Mouse (Mus musculus): Measurements from ENCODE around the gene Itgb2. TPM values are rescaled to one million over a fixed set of nuclear protein-coding genes. Genes with fewer than 3 reads are reported as not detected.

Gene Itgb2
- polyA plus RNA-seq, 1 experiment from 2014 or later, result 1.5 TPM

DNA sequence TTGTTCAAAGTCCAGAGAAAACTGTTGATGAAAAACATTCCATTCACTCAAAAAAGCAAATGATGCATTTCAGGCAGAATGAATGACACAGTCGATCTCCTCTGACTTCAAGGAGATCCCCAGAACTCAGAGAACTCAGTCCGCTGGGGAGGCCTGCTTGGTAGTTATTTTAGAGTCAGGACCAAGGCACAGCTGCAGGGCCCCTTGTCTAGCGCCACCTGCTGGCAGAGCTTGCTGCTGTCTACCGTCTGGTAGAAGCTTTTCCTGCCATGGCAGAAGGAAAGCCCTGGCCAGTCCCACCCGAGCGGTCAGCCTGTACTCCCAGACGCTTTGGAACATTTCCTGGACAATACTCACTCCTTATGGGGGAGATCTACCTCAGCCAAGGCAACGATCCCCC lies 36.6 kb downstream of the Itgb2 start:
- H3K4me1 ChIP-seq (ENCODE audit: control insufficient read depth in 2 of 2, insufficient read depth in 2 of 2, low read length in 2 of 2), result no peaks in the 10 kb centered on the region; a peak in 1 of 4 replicates
- no peak overlapping the region for H3K9ac ChIP-seq (ENCODE audit: low read length)
- no peaks in the 10 kb centered on the region for H3K27me3 ChIP-seq (ENCODE audit: control insufficient read depth, insufficient read depth, low read length)
- 20% methylated on average over 8 of the region's 8 CpGs for WGBS
- no peak for ATAC-seq (ENCODE audit: insufficient number of reproducible peaks, insufficient read depth, low FRiP score, low read depth)
- H3K36me3 ChIP-seq (ENCODE audit: control insufficient read depth, insufficient read depth, low read length), result no peaks in the 10 kb centered on the region
- no peak overlapping the region for H3K4me3 ChIP-seq (ENCODE audit: control insufficient read depth in 1 of 2, insufficient read depth in 1 of 2, low read depth in 1 of 2, low read length in 2 of 2)
- H3K4me2 ChIP-seq (ENCODE audit: low read length), result no peak overlapping the region
- H3K9me3 ChIP-seq (ENCODE audit: control insufficient read depth, low read length), result no peaks in the 10 kb centered on the region
- no peak overlapping the region for H3K27ac ChIP-seq (replicated peaks in 1 of 2; ENCODE audit: control insufficient read depth in 1 of 2, insufficient read depth in 1 of 2, low read depth in 2 of 2, low read length in 2 of 2)

DNA sequence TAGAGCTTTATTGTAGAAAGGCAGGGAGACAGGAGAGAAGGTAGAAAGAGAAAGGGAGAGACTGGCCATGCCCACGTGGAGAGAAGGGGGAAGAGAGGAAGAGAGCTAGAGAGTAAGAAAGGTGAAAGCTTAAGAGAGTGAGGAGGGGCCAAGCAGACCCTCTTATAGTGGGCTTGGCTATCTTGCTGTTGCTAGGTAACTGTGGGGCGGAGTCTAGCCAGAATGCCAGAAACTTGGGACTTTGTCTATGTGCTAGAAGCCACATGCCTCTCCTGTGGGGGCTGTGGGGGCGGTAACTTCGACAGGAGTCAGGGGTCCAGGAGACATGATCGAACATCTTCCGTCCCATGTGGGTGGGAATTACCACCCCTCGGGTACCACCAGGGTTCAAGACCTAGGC lies 39.4 kb downstream of the Itgb2 start:
- no peak for ATAC-seq (ENCODE audit: insufficient number of reproducible peaks, insufficient read depth, low FRiP score, low read depth)

DNA sequence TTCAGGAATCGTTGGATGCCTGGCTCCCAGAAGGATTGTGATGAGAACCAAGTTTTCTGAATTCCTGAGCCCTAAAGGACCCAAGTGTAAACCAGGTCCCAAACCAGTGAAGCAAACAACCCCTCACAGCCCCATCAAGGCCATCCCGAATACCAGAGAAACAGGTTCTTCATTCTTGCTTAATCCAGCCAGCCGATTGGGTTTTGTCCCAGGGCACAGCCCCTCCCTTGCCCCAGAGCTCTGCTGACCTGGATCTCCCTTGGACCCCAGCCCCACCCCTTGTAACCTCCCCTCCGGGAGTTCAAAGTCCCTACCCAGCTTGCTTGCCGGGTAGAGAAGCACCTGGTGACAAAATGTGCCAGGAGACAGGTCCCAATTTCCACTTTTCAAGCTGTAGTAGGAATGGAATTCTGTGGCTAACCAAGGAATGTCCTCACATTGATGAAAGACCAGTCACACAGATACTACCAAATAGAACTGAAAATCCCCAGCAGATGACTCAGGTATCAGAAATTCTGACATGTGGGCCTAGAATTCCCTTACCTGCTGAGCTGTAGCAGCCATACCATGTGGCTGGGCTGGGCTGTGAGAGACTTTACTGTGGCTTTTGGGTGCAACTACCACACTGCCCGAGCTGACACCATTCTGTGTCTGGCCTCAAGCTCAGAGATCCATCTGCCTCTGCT lies 40.1 kb downstream of the Itgb2 start:
- Histone ChIP-seq H3K27ac (replicated peaks in 1 of 2; ENCODE audit: control insufficient read depth in 1 of 2, insufficient read depth in 1 of 2, low read depth in 2 of 2, low read length in 2 of 2) (no peak overlapping the region), H3K4me2 (ENCODE audit: low read length) (no peak overlapping the region), H3K4me3 (ENCODE audit: control insufficient read depth in 1 of 2, insufficient read depth in 1 of 2, low read depth in 1 of 2, low read length in 2 of 2) (no peak overlapping the region), H3K36me3 (ENCODE audit: control insufficient read depth, insufficient read depth, low read length) (no peaks in the 10 kb centered on the region), H3K4me1 (ENCODE audit: control insufficient read depth in 2 of 2, insufficient read depth in 2 of 2, low read length in 2 of 2) (no peaks in the 10 kb centered on the region; a peak in 1 of 4 replicates), H3K9me3 (ENCODE audit: control insufficient read depth, low read length) (no peaks in the 10 kb centered on the region), H3K9ac (ENCODE audit: low read length) (no peak overlapping the region), H3K27me3 (ENCODE audit: control insufficient read depth, insufficient read depth, low read length) (no peaks in the 10 kb centered on the region)
- WGBS, result 41% methylated on average over 6 of the region's 6 CpGs
- no peak for ATAC-seq (ENCODE audit: insufficient number of reproducible peaks, insufficient read depth, low FRiP score, low read depth)

More for the DNA sequence above, 39.4 kb downstream of the Itgb2 start:
- no peak overlapping the region for H3K9ac ChIP-seq (ENCODE audit: low read length)
- H3K4me2 ChIP-seq (ENCODE audit: low read length), result no peak overlapping the region
- no peaks in the 10 kb centered on the region for H3K36me3 ChIP-seq (ENCODE audit: control insufficient read depth, insufficient read depth, low read length)
- WGBS, result 37% methylated on average over 7 of the region's 7 CpGs
- no peaks in the 10 kb centered on the region; a peak in 1 of 4 replicates for H3K4me1 ChIP-seq (ENCODE audit: control insufficient read depth in 2 of 2, insufficient read depth in 2 of 2, low read length in 2 of 2)
- no peak overlapping the region for H3K4me3 ChIP-seq (ENCODE audit: control insufficient read depth in 1 of 2, insufficient read depth in 1 of 2, low read depth in 1 of 2, low read length in 2 of 2)
- H3K9me3 ChIP-seq (ENCODE audit: control insufficient read depth, low read length), result no peaks in the 10 kb centered on the region
- no peak overlapping the region for H3K27ac ChIP-seq (replicated peaks in 1 of 2; ENCODE audit: control insufficient read depth in 1 of 2, insufficient read depth in 1 of 2, low read depth in 2 of 2, low read length in 2 of 2)
- H3K27me3 ChIP-seq (ENCODE audit: control insufficient read depth, insufficient read depth, low read length), result no peaks in the 10 kb centered on the region

DNA sequence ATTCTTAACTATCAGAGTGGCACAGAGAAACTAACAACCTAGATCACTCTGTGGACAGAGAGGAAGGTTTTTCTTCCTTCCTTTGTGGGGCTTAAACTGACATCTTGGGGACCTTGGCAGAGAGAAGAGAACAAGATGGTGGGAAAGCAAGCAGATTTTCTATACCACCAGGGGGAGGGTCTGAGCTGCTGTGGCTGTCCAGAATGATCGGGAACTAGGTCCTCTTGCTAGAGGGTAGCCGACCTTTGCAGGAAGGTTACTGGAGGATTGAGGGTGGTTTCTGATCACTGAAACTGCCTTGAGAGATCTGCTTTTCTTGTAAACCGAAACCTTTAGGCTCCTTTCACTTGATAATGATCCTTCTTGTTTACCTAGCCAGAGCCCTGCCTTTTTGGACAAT lies 42.2 kb downstream of the Itgb2 start:
- Histone ChIP-seq H3K27ac (replicated peaks in 1 of 2; ENCODE audit: control insufficient read depth in 1 of 2, insufficient read depth in 1 of 2, low read depth in 2 of 2, low read length in 2 of 2) (no peak overlapping the region), H3K27me3 (ENCODE audit: control insufficient read depth, insufficient read depth, low read length) (no peaks in the 10 kb centered on the region), H3K4me2 (ENCODE audit: low read length) (no peak overlapping the region), H3K4me3 (ENCODE audit: control insufficient read depth in 1 of 2, insufficient read depth in 1 of 2, low read depth in 1 of 2, low read length in 2 of 2) (no peak overlapping the region), H3K9ac (ENCODE audit: low read length) (no peak overlapping the region), H3K4me1 (ENCODE audit: control insufficient read depth in 2 of 2, insufficient read depth in 2 of 2, low read length in 2 of 2) (no peaks in the 10 kb centered on the region; a peak in 1 of 4 replicates), H3K9me3 (ENCODE audit: control insufficient read depth, low read length) (no peaks in the 10 kb centered on the region), H3K36me3 (ENCODE audit: control insufficient read depth, insufficient read depth, low read length) (no peaks in the 10 kb centered on the region)
- WGBS, result 16% methylated on average over 3 of the region's 3 CpGs
- no peak for ATAC-seq (ENCODE audit: insufficient number of reproducible peaks, insufficient read depth, low FRiP score, low read depth)

DNA sequence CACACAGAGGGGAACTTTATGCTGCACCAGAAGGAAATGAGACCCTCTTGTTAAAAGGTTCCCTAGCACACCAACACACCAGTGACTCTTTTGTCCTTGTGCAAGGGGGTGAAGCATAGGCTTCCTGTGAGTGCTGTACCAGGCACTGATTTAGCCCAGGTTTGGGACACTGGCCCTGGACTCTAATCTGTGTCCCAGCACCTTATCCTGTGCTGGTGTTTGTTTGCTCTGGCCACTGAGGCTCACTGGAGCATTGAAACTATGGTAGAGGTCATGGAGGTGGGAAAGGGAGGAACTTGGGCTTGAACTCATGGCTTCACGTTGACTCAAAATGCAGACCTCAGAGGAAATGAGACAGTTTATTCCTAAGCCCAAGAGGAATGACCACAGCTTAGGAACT lies 43.1 kb downstream of the Itgb2 start:
- no peak for ATAC-seq (ENCODE audit: insufficient number of reproducible peaks, insufficient read depth, low FRiP score, low read depth)
- no peak overlapping the region for H3K9ac ChIP-seq (ENCODE audit: low read length)
- no peaks in the 10 kb centered on the region for H3K9me3 ChIP-seq (ENCODE audit: control insufficient read depth, low read length)
- no peak overlapping the region for H3K4me2 ChIP-seq (ENCODE audit: low read length)
- no peaks in the 10 kb centered on the region for H3K36me3 ChIP-seq (ENCODE audit: control insufficient read depth, insufficient read depth, low read length)
- 100% methylated on average over 1 of the region's 1 CpGs for WGBS
- H3K27ac ChIP-seq (replicated peaks in 1 of 2; ENCODE audit: control insufficient read depth in 1 of 2, insufficient read depth in 1 of 2, low read depth in 2 of 2, low read length in 2 of 2), result no peak overlapping the region
- H3K4me1 ChIP-seq (ENCODE audit: control insufficient read depth in 2 of 2, insufficient read depth in 2 of 2, low read length in 2 of 2), result no peaks in the 10 kb centered on the region; a peak in 1 of 4 replicates
- no peak overlapping the region for H3K4me3 ChIP-seq (ENCODE audit: control insufficient read depth in 1 of 2, insufficient read depth in 1 of 2, low read depth in 1 of 2, low read length in 2 of 2)
- no peaks in the 10 kb centered on the region for H3K27me3 ChIP-seq (ENCODE audit: control insufficient read depth, insufficient read depth, low read length)

DNA sequence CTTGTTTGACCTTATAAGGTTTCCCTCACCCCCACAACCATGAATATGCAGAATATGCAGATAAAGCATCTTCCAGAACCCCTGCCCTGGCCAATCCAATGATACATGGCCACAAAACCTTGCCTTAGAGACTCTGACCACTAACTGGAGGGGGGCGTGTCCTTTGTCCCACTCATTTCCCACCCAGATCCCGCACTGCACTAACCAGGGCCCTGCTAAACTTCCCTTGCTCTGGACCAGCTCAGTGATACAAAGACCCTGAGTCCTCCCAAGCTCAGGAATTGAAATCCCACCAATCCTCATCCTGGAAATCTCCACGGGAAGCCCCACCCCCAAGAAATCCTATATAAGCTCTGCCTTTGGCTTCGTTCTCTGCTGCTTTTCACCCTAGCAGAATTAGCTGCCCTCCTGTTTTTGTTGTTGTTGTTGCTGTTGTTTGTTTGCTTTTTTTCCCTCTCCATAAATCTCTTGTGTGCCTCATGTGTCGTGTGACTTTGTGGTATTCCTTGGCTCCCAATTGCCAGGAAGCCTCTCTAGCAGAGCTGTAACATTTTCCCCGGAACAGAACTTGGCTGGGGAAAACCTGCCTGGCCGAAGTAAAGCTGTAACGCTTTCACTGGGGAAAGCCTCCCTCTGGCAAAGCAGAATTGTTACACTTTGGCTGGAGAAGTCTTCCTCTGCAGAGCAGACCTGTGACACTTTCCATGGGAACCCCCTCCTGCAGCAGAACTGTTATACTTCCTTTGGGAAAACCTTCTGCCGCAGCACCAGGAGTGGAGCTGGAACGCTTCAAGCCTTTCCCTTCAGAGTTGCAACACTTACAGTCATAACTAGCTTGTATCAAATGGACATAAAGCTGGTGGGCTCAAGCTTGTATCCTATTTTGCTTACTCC lies 50.2 kb downstream of the Itgb2 start:
- no peaks in the 10 kb centered on the region for H3K36me3 ChIP-seq (ENCODE audit: control insufficient read depth, insufficient read depth, low read length)
- peaks cover 8 to 21% of the 10 kb centered on the region in 2 experiments for H3K4me1 ChIP-seq (ENCODE audit: control insufficient read depth in 2 of 2, insufficient read depth in 2 of 2, low read length in 2 of 2)
- no peak for ATAC-seq (ENCODE audit: insufficient number of reproducible peaks, insufficient read depth, low FRiP score, low read depth)
- H3K27ac ChIP-seq (replicated peaks in 1 of 2; ENCODE audit: control insufficient read depth in 1 of 2, insufficient read depth in 1 of 2, low read depth in 2 of 2, low read length in 2 of 2), result peak overlapping the region; percentile 37 to 60
- 50% methylated on average over 10 of the region's 10 CpGs for WGBS
- peak overlapping the region; percentile 84; the same call in 1 of the 2 replicates for H3K4me2 ChIP-seq (ENCODE audit: low read length)
- no peaks in the 10 kb centered on the region for H3K27me3 ChIP-seq (ENCODE audit: control insufficient read depth, insufficient read depth, low read length)
- no peak overlapping the region for H3K4me3 ChIP-seq (ENCODE audit: control insufficient read depth in 1 of 2, insufficient read depth in 1 of 2, low read depth in 1 of 2, low read length in 2 of 2)
- peak overlapping the region; percentile 69; the same call in 1 of the 2 replicates for H3K9ac ChIP-seq (ENCODE audit: low read length)
- H3K9me3 ChIP-seq (ENCODE audit: control insufficient read depth, low read length), result no peaks in the 10 kb centered on the region

DNA sequence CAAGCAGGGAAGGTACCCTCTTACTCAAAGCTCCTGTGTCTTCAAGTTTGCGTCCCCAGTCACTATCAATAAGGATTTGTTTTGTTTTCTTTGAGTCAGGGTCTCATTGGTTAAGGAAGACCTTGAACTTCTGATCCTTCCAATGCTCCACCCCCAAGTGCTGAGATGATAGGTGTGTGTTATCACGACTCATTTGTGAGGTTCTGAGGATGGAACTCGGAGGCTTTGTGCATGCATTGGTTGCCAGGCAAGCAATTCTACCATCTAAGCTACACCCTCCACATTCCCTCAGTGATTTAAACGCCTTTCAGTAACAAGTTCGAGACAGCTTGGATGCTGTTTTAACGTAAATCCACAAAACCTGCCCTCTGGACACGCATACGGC lies 51.0 kb downstream of the Itgb2 start:
- peaks cover 8 to 24% of the 10 kb centered on the region in 2 experiments for H3K4me1 ChIP-seq (ENCODE audit: control insufficient read depth in 2 of 2, insufficient read depth in 2 of 2, low read length in 2 of 2)
- ATAC-seq (ENCODE audit: insufficient number of reproducible peaks, insufficient read depth, low FRiP score, low read depth), result no peak
- 4% methylated on average over 8 of the region's 8 CpGs for WGBS
- peak overlapping the region; percentile 82 to 95 for H3K27ac ChIP-seq (replicated peaks in 1 of 2; ENCODE audit: control insufficient read depth in 1 of 2, insufficient read depth in 1 of 2, low read depth in 2 of 2, low read length in 2 of 2)
- peak overlapping the region; percentile 84 for H3K4me2 ChIP-seq (ENCODE audit: low read length)
- no peaks in the 10 kb centered on the region for H3K9me3 ChIP-seq (ENCODE audit: control insufficient read depth, low read length)
- peak overlapping the region; percentile 42 to 80 for H3K4me3 ChIP-seq (ENCODE audit: control insufficient read depth in 1 of 2, insufficient read depth in 1 of 2, low read depth in 1 of 2, low read length in 2 of 2)
- peak overlapping the region; percentile 69 for H3K9ac ChIP-seq (ENCODE audit: low read length)
- H3K27me3 ChIP-seq (ENCODE audit: control insufficient read depth, insufficient read depth, low read length), result no peaks in the 10 kb centered on the region
- H3K36me3 ChIP-seq (ENCODE audit: control insufficient read depth, insufficient read depth, low read length), result peaks cover 4% of the 10 kb centered on the region; the same call in 1 of the 2 replicates
